Mouse (Mus musculus) heart, postnatal 0 days (tissue): ENCODE results near the gene Ccr7.

ENCODE experiments used
- CTCF ChIP-seq: IDR thresholded peaks from 2 replicates; pipeline ENCODE4 v1.5.1; 2016; ENCODE audit warnings: antibody characterized with exemption, control low read depth, low read depth
- EP300 ChIP-seq: IDR thresholded peaks from 2 replicates; pipeline ENCODE4 v1.6.1; 2016; ENCODE audit warnings: antibody characterized with exemption, low read depth

DNA sequence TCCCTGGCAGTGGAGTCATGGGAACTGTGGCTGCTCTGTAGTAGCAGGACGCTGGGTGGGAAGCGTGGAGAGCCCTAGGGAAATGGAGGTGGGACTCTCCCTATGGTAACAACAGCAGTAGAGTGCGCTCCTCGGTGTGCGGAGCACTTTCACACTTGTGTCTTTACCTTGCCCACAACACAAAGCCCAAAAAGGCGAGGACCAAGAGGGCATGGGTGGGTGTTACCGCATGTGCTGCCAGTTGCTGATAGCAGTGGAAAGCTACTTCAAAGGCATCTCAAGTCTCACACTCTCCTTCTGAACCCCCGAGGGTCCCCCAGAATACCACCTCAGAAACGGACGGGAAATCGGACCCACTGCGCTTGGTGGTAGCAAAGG, 23.4 kb downstream of the Ccr7 start:
- TF ChIP-seq EP300, result no peak
- TF ChIP-seq CTCF, result no peak
